Mouse (Mus musculus) adrenal gland, postnatal 25 days (tissue): ENCODE data around the gene Pax5. TPM values are rescaled to one million over a fixed set of nuclear protein-coding genes. Genes with fewer than 3 reads are reported as not detected.

Experiments
- DNase-seq: peaks from one replicate; pipeline ENCODE4 v3.0.0; 2021; ENCODE audit warnings: mixed read lengths
- total RNA-seq: library from RNA; stranded (reverse); gene quantifications from 2 replicates; pipeline ENCODE4 v1.2.3, GENCODE M21; 2021

Gene Pax5
- total RNA-seq, 1 experiment from 2014 or later, result 1.4 TPM

- no peak for DNase-seq
Observed at GRCm38 (mm10) chr4:44705967-44706366, 4.3 kb downstream of the Pax5 start.

- DNase-seq, result no peak
Observed at GRCm38 (mm10) chr4:44705151-44705550, 5.1 kb downstream of the Pax5 start.

- DNase-seq, result peak; percentile 90
Observed at GRCm38 (mm10) chr4:44704369-44704745, 5.9 kb downstream of the Pax5 start.

GRCm38 (mm10) chr4:44703686-44704368 lies 6.5 kb downstream of the Pax5 start:
- peak; percentile 12 for DNase-seq

GRCm38 (mm10) chr4:44702891-44703685 lies 7.2 kb downstream of the Pax5 start:
- no peak for DNase-seq

GRCm38 (mm10) chr4:44702011-44702527 lies 8.2 kb downstream of the Pax5 start:
- DNase-seq, result no peak

GRCm38 (mm10) chr4:44701513-44701912 lies 8.8 kb downstream of the Pax5 start:
- no peak for DNase-seq

- DNase-seq, result no peak
Observed at GRCm38 (mm10) chr4:44696676-44697075, 13.6 kb downstream of the Pax5 start.

- DNase-seq, result no peak
Observed at GRCm38 (mm10) chr4:44694369-44694768, 15.9 kb downstream of the Pax5 start.

- DNase-seq, result no peak
Observed at GRCm38 (mm10) chr4:44685582-44685981, 24.7 kb downstream of the Pax5 start.

- no peak for DNase-seq
Observed at GRCm38 (mm10) chr4:44680242-44680897, 29.9 kb downstream of the Pax5 start.

- no peak for DNase-seq
Observed at GRCm38 (mm10) chr4:44678641-44679040, 31.6 kb downstream of the Pax5 start.

- DNase-seq, result no peak
Observed at GRCm38 (mm10) chr4:44678026-44678425, 32.3 kb downstream of the Pax5 start.

GRCm38 (mm10) chr4:44674973-44675372 lies 35.3 kb downstream of the Pax5 start:
- DNase-seq, result no peak

GRCm38 (mm10) chr4:44673726-44674125 lies 36.6 kb downstream of the Pax5 start:
- DNase-seq, result no peak

GRCm38 (mm10) chr4:44672216-44672937 lies 37.9 kb downstream of the Pax5 start:
- DNase-seq, result no peak

GRCm38 (mm10) chr4:44671486-44671885 lies 38.8 kb downstream of the Pax5 start:
- no peak for DNase-seq

- DNase-seq, result no peak
Observed at GRCm38 (mm10) chr4:44671035-44671434, 39.3 kb downstream of the Pax5 start.

- no peak for DNase-seq
Observed at GRCm38 (mm10) chr4:44670380-44670779, 39.9 kb downstream of the Pax5 start.

GRCm38 (mm10) chr4:44669485-44670181 lies 40.7 kb downstream of the Pax5 start:
- DNase-seq, result no peak

GRCm38 (mm10) chr4:44668574-44668973 lies 41.7 kb downstream of the Pax5 start:
- no peak for DNase-seq

- DNase-seq, result no peak
Observed at GRCm38 (mm10) chr4:44668172-44668571, 42.1 kb downstream of the Pax5 start.
